Mouse (Mus musculus) forebrain, embryonic 11.5 days (tissue): Measurements from ENCODE around the gene Zfp648. TPM values are rescaled to one million over a fixed set of nuclear protein-coding genes. Genes with fewer than 3 reads are reported as not detected.

Experiments
- ATAC-seq: fragments of 200-750 bp; cut with Nextera tagmentation; replicated peaks from 2 replicates; pipeline ENCODE4 v1.8.0; 2017; ENCODE audit warnings: moderate TSS enrichment; ENCODE audit not compliant: low FRiP score
- DNase-seq: peaks from one replicate; pipeline ENCODE4 v3.0.0-alpha.2; 2017; ENCODE audit warnings: low spot score
- H3K27ac ChIP-seq: fragments of 300-500 bp; sonication (generic); 2 replicates; pipeline ENCODE4 v1.5.1; 2014; ENCODE audit warnings: low read depth, low read length
- H3K27me3 ChIP-seq: fragments of 300-500 bp; sonication (generic); 2 replicates; pipeline ENCODE4 v1.6.1; 2014; ENCODE audit warnings: mild to moderate bottlenecking, low read length, mixed read lengths; ENCODE audit not compliant: control insufficient read depth, insufficient read depth
- H3K36me3 ChIP-seq: fragments of 300-500 bp; sonication (generic); 2 replicates; pipeline ENCODE4 v1.6.1; 2014; ENCODE audit warnings: mild to moderate bottlenecking, low read length, moderate library complexity, mixed read lengths; ENCODE audit not compliant: control insufficient read depth, insufficient read depth
- H3K4me1 ChIP-seq: fragments of 300-500 bp; sonication (generic); replicated peaks from 2 replicates; pipeline ENCODE4 v1.6.1; 2014; ENCODE audit warnings: low read length, mixed read lengths; ENCODE audit not compliant: control insufficient read depth, insufficient read depth
- H3K4me2 ChIP-seq: fragments of 300-500 bp; sonication (generic); 2 replicates; pipeline ENCODE4 v1.6.1; 2014; ENCODE audit warnings: low read depth, mild to moderate bottlenecking, low read length, moderate library complexity, mixed read lengths; ENCODE audit not compliant: severe bottlenecking
- H3K4me3 ChIP-seq: fragments of 300-500 bp; sonication (generic); 2 replicates; pipeline ENCODE4 v1.5.1; 2014; ENCODE audit warnings: low read depth, low read length
- H3K9ac ChIP-seq: fragments of 300-500 bp; sonication (generic); 2 replicates; pipeline ENCODE4 v1.6.1; 2014; ENCODE audit warnings: low read length
- H3K9me3 ChIP-seq: fragments of 300-500 bp; sonication (generic); 2 replicates; pipeline ENCODE4 v1.6.1; 2016; ENCODE audit warnings: low read length, mixed read lengths; ENCODE audit not compliant: control insufficient read depth
- WGBS: fragments of 180-500 bp; shearing (Covaris S2); extraction: QIAGEN DNeasy Blood & Tissue Kit; methylation state at CpG from one replicate; pipeline ENCODE4 v1.1.7; 2014; 5-methylcytosine and 5-hydroxymethylcytosine counted together
- polyA plus RNA-seq: library from polyadenylated mRNA; unstranded; fragments of >200 nt; fragmentation: Nextera tagmentation; extraction: Ambion mirVana; gene quantifications from 2 replicates; pipeline ENCODE4 v1.2.1, GENCODE M21; 2014

Gene Zfp648
- polyA plus RNA-seq, 1 experiment from 2014 or later: not detected

GRCm38 (mm10) chr1:154178541-154179155 is 22.3 kb upstream of the Zfp648 start:
- Histone ChIP-seq H3K27me3 (no peaks in the 10 kb centered on the region), H3K9me3 (no peaks in the 10 kb centered on the region), H3K4me2 (no peak overlapping the region), H3K9ac (no peak overlapping the region), H3K4me3 (no peak overlapping the region), H3K4me1 (no peaks in the 10 kb centered on the region), H3K27ac (no peak overlapping the region), H3K36me3 (no peaks in the 10 kb centered on the region)
- no peak for ATAC-seq
- WGBS: 90% methylated on average over 8 of the region's 8 CpGs
- DNase-seq: no peak

DNA sequence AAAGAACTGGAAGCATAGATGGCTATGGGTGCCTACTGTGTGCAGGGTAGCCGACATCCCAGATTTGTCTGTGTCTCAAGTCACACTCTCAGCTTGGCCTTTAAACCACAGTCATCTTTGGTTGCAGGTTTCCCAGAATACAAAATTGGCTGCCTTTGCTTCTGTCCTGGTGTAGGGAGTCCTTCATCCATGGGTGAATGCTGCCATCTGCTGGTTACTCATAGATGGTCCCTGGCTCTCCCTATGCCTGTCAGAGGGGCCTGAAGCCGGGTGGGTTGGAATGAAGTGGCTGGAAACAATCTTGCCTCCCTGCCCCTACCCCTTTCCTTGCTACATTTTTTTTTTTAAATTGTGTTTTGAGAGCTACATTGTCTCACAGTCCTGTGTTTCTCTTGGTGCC is 20.0 kb upstream of the Zfp648 start:
- H3K27ac ChIP-seq: no peak overlapping the region
- no peaks in the 10 kb centered on the region for H3K36me3 ChIP-seq
- peak; percentile 90 for ATAC-seq
- no peaks in the 10 kb centered on the region for H3K9me3 ChIP-seq
- H3K4me1 ChIP-seq: no peaks in the 10 kb centered on the region
- no peak overlapping the region for H3K4me3 ChIP-seq
- WGBS: 36% methylated on average over 2 of the region's 2 CpGs
- H3K4me2 ChIP-seq: no peak overlapping the region
- no peak overlapping the region for H3K9ac ChIP-seq
- H3K27me3 ChIP-seq: no peaks in the 10 kb centered on the region
- DNase-seq: peak; percentile 84

DNA sequence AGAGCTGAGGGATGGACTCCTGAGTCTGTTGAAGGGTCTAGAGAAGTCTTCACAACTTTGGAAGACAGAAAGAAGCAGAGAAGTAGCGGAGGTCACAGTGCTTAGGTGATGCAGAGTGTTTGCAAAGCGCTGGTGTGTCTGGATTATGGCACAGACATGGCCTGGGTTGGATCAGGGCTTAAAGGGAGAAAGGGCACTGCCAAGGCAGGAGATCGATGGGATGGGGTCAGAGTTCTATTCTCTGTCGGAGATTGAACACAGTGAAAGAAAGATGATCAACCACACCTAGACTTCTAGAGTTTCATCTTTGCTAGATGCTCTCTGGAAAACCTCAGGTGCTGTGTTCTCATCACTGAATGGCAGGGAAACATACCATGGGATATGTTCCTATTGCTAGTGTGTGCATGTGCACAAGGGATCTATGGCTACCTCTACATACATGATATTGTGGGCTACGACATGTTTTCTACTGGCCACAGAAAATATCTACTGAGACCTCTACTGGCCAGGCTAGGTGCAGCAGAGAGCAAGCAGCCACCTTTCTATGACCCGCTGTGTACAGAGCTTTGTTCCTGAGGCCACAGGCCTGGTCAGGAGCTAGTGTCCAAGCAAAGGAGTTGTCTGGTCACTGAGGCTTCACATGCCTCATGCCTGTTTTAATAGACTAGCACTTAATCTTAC is 18.5 kb upstream of the Zfp648 start:
- ATAC-seq: no peak
- Histone ChIP-seq H3K9me3 (no peaks in the 10 kb centered on the region), H3K27me3 (no peaks in the 10 kb centered on the region), H3K4me2 (no peak overlapping the region), H3K4me1 (no peaks in the 10 kb centered on the region), H3K9ac (no peak overlapping the region), H3K4me3 (no peak overlapping the region), H3K27ac (no peak overlapping the region), H3K36me3 (no peaks in the 10 kb centered on the region)
- 77% methylated on average over 6 of the region's 6 CpGs for WGBS
- no peak for DNase-seq

- no peaks in the 10 kb centered on the region for H3K36me3 ChIP-seq
- no peak overlapping the region for H3K4me3 ChIP-seq
- no peak overlapping the region for H3K9ac ChIP-seq
- 84% methylated on average over 7 of the region's 7 CpGs for WGBS
- no peaks in the 10 kb centered on the region for H3K9me3 ChIP-seq
- ATAC-seq (no peak), DNase-seq (no peak)
- H3K27me3 ChIP-seq: no peaks in the 10 kb centered on the region
- no peak overlapping the region for H3K27ac ChIP-seq
- H3K4me2 ChIP-seq: no peak overlapping the region
- H3K4me1 ChIP-seq: no peaks in the 10 kb centered on the region
Observed at GRCm38 (mm10) chr1:154183077-154183751, 17.8 kb upstream of the Zfp648 start.

- Histone ChIP-seq H3K4me2 (no peak overlapping the region), H3K36me3 (no peaks in the 10 kb centered on the region), H3K27me3 (no peaks in the 10 kb centered on the region), H3K4me1 (no peaks in the 10 kb centered on the region), H3K9ac (no peak overlapping the region), H3K27ac (no peak overlapping the region), H3K9me3 (no peaks in the 10 kb centered on the region), H3K4me3 (no peak overlapping the region)
- ATAC-seq (no peak), DNase-seq (no peak)
- WGBS: 88% methylated on average over 4 of the region's 4 CpGs
Observed at GRCm38 (mm10) chr1:154188229-154188628, 12.8 kb upstream of the Zfp648 start.

DNA sequence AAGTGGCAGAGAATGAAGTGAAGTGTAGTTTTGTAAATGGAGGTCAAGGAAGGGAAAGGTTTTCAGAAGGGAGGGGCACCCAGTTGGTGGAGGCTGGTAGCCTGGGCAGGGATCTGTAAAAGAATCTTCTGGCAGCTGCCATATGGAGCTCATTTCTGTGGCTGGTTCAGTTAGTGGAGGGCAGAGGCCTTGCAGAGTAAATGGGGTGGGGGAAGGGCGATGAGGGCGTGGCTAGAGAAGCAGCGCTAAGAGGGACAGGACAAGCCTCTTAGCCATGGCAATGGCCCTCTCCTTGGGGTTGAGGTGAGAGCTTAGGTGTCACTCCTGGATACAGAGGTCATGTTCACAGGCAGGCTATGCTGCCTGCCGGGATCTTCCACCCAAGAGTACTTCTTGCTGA is 12.4 kb upstream of the Zfp648 start:
- Histone ChIP-seq H3K36me3 (no peaks in the 10 kb centered on the region), H3K4me2 (no peak overlapping the region), H3K4me1 (no peaks in the 10 kb centered on the region), H3K9me3 (no peaks in the 10 kb centered on the region), H3K4me3 (no peak overlapping the region), H3K27me3 (no peaks in the 10 kb centered on the region), H3K27ac (no peak overlapping the region), H3K9ac (no peak overlapping the region)
- DNase-seq: no peak
- WGBS: 41% methylated on average over 4 of the region's 4 CpGs
- no peak for ATAC-seq

DNA sequence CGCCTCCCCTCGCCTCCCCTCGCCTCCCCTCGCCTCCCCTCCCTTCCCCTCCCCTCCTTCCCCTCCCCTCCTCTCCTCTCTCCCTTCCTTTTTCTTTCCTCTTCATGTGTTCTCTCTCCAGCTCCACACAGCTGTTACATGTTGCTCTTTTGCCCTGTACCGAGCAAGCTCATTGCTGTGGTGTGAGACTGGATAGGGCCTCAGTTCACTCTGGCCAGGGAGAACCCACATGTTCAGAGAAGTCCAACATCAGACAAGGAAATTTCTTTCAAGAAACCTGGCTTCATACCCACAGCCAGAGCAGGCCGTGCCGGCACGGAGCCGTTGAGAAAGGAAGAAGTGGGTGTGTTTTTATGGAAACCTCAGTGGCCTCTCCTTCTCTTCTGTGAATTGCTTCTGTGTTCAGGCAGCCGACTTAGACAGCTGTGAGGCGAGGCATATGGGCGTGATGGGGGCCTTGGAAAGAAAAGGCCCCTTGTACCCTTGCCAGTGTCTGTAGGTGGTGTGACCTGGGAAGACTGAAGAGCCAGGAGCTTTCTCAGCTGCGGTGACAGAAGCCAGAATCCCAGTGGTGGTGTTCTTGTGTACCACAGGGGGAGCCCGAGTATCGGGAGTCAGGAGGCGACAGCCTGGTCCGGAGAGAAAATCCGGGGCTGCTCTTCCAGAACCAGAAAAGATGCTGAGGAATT is 11.0 kb upstream of the Zfp648 start:
- WGBS: 58% methylated on average over 15 of the region's 18 CpGs
- Histone ChIP-seq H3K4me2 (no peak overlapping the region), H3K27me3 (no peaks in the 10 kb centered on the region), H3K9ac (no peak overlapping the region), H3K9me3 (no peaks in the 10 kb centered on the region), H3K4me3 (no peak overlapping the region), H3K36me3 (no peaks in the 10 kb centered on the region), H3K27ac (no peak overlapping the region), H3K4me1 (no peaks in the 10 kb centered on the region)
- DNase-seq (no peak), ATAC-seq (no peak)

DNA sequence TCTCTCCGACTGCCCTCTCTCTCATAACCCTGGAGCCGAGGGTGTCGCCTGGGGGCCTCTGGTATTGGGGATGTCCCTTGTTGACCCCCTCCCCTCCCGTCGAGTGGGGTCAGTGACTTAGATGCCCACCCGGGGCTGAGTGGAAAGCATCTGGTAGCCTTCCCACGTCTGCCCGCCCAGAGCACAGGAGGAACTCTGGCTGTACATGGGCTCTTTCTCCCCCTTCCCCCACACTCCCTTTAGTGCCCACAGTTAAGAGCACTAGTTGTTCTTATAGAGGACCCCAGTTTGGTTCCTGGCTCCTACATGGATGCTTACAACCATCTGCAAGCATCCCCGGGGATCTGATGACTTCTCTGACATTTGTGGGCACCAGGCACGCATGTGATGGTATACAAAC is 2.1 kb upstream of the Zfp648 start:
- H3K27ac ChIP-seq: no peak overlapping the region
- ATAC-seq: no peak
- no peaks in the 10 kb centered on the region for H3K9me3 ChIP-seq
- no peak overlapping the region for H3K4me3 ChIP-seq
- no peak for DNase-seq
- no peaks in the 10 kb centered on the region for H3K4me1 ChIP-seq
- H3K4me2 ChIP-seq: no peak overlapping the region
- 93% methylated on average over 10 of the region's 10 CpGs for WGBS
- peaks cover 5% of the 10 kb centered on the region for H3K27me3 ChIP-seq
- H3K36me3 ChIP-seq: no peaks in the 10 kb centered on the region
- no peak overlapping the region for H3K9ac ChIP-seq
